Mouse (Mus musculus) midbrain, embryonic 10.5 days (tissue): ENCODE results near the gene Soga1. TPM values are rescaled to one million over a fixed set of nuclear protein-coding genes. Genes with fewer than 3 reads are reported as not detected.

ENCODE experiments used
- DNase-seq: peaks from one replicate; pipeline ENCODE4 v3.0.0-alpha.2; 2017; ENCODE audit warnings: low spot score
- H3K27ac ChIP-seq: fragments of 300-500 bp; sonication (generic); replicated peaks from 2 replicates; pipeline ENCODE4 v1.5.1; 2016; ENCODE audit warnings: mild to moderate bottlenecking
- H3K27me3 ChIP-seq: fragments of 300-500 bp; sonication (generic); 2 replicates; pipeline ENCODE4 v1.6.1; 2016; ENCODE audit warnings: low read depth, mild to moderate bottlenecking; ENCODE audit not compliant: poor library complexity, severe bottlenecking
- H3K36me3 ChIP-seq: fragments of 300-500 bp; sonication (generic); 2 replicates; pipeline ENCODE4 v1.6.1; 2016; ENCODE audit warnings: mild to moderate bottlenecking, moderate library complexity
- H3K4me1 ChIP-seq: fragments of 300-500 bp; sonication (generic); 2 replicates; pipeline ENCODE4 v1.6.1; 2016
- H3K4me3 ChIP-seq: fragments of 300-500 bp; sonication (generic); 2 replicates; pipeline ENCODE4 v1.5.1; 2016; ENCODE audit warnings: mild to moderate bottlenecking, moderate library complexity
- H3K9me3 ChIP-seq: fragments of 300-500 bp; sonication (generic); replicated peaks from 2 replicates; pipeline ENCODE4 v1.6.1; 2016; ENCODE audit warnings: mild to moderate bottlenecking
- WGBS: fragments of 180-500 bp; shearing (Covaris S2); methylation state at CpG from one replicate; pipeline ENCODE4 v1.1.7; 2016; 5-methylcytosine and 5-hydroxymethylcytosine counted together
- polyA plus RNA-seq: library from polyadenylated mRNA; unstranded; fragments of >200 nt; fragmentation: Nextera tagmentation; extraction: Ambion mirVana; gene quantifications from 2 replicates; pipeline ENCODE4 v1.2.1, GENCODE M21; 2016

Soga1 gene
- polyA plus RNA-seq, 1 experiment from 2014 or later, result 3.6 TPM

- peaks cover 78% of the 10 kb centered on the region for H3K36me3 ChIP-seq
- DNase-seq, result no peak
- WGBS, result 77% methylated on average over 14 of the region's 14 CpGs
- no peaks in the 10 kb centered on the region for H3K9me3 ChIP-seq
- H3K4me3 ChIP-seq, result no peak overlapping the region
- no peaks in the 10 kb centered on the region for H3K27me3 ChIP-seq
- H3K27ac ChIP-seq, result peak overlapping the region; percentile 69
- H3K4me1 ChIP-seq, result peaks cover 97% of the 10 kb centered on the region
These were observed 10.2 kb downstream of the Soga1 start for GRCm38 (mm10) chr2:157068701-157069354.

GRCm38 (mm10) chr2:157066731-157067430 is 12.2 kb downstream of the Soga1 start:
- DNase-seq, result no peak
- H3K4me1 ChIP-seq, result peaks cover 91% of the 10 kb centered on the region
- peaks cover 71% of the 10 kb centered on the region for H3K36me3 ChIP-seq
- WGBS, result 92% methylated on average over 7 of the region's 7 CpGs
- no peak overlapping the region for H3K4me3 ChIP-seq
- no peak overlapping the region for H3K27ac ChIP-seq
- no peaks in the 10 kb centered on the region for H3K27me3 ChIP-seq
- no peaks in the 10 kb centered on the region for H3K9me3 ChIP-seq

- WGBS, result 87% methylated on average over 7 of the region's 7 CpGs
- Histone ChIP-seq H3K27me3 (no peaks in the 10 kb centered on the region), H3K9me3 (no peaks in the 10 kb centered on the region), H3K27ac (no peak overlapping the region), H3K4me1 (peaks cover 80% of the 10 kb centered on the region), H3K36me3 (peaks cover 68% of the 10 kb centered on the region), H3K4me3 (no peak overlapping the region)
- DNase-seq, result no peak
These were observed 13.2 kb downstream of the Soga1 start for GRCm38 (mm10) chr2:157065879-157066226.

- H3K9me3 ChIP-seq, result no peaks in the 10 kb centered on the region
- H3K4me3 ChIP-seq, result no peak overlapping the region
- no peaks in the 10 kb centered on the region for H3K27me3 ChIP-seq
- no peak overlapping the region for H3K27ac ChIP-seq
- peaks cover 74% of the 10 kb centered on the region for H3K4me1 ChIP-seq
- DNase-seq, result no peak
- H3K36me3 ChIP-seq, result peaks cover 67% of the 10 kb centered on the region
- WGBS, result 81% methylated on average over 14 of the region's 14 CpGs
These were observed 13.8 kb downstream of the Soga1 start for GRCm38 (mm10) chr2:157064978-157065878.

GRCm38 (mm10) chr2:157064136-157064535 is 14.9 kb downstream of the Soga1 start:
- Histone ChIP-seq H3K36me3 (peaks cover 73% of the 10 kb centered on the region), H3K4me3 (no peak overlapping the region), H3K27me3 (no peaks in the 10 kb centered on the region), H3K4me1 (peaks cover 69% of the 10 kb centered on the region), H3K9me3 (no peaks in the 10 kb centered on the region), H3K27ac (peak overlapping the region; percentile 4; the same call in 1 of the 2 replicates)
- DNase-seq, result no peak
- 84% methylated on average over 7 of the region's 7 CpGs for WGBS

- 90% methylated on average over 4 of the region's 4 CpGs for WGBS
- DNase-seq, result no peak
- peaks cover 72% of the 10 kb centered on the region for H3K36me3 ChIP-seq
- peaks cover 69% of the 10 kb centered on the region for H3K4me1 ChIP-seq
- H3K9me3 ChIP-seq, result no peaks in the 10 kb centered on the region
- H3K4me3 ChIP-seq, result no peak overlapping the region
- H3K27me3 ChIP-seq, result no peaks in the 10 kb centered on the region
- no peak overlapping the region for H3K27ac ChIP-seq
These were observed 15.8 kb downstream of the Soga1 start for GRCm38 (mm10) chr2:157063241-157063700.

- Histone ChIP-seq H3K27ac (no peak overlapping the region), H3K9me3 (no peaks in the 10 kb centered on the region), H3K4me1 (peaks cover 57% of the 10 kb centered on the region), H3K36me3 (peaks cover 73% of the 10 kb centered on the region), H3K4me3 (no peak overlapping the region), H3K27me3 (no peaks in the 10 kb centered on the region)
- no peak for DNase-seq
- 95% methylated on average over 11 of the region's 11 CpGs for WGBS
These were observed 18.3 kb downstream of the Soga1 start for GRCm38 (mm10) chr2:157060557-157061305.

- no peak overlapping the region for H3K4me3 ChIP-seq
- H3K9me3 ChIP-seq, result no peaks in the 10 kb centered on the region
- WGBS, result 94% methylated on average over 14 of the region's 14 CpGs
- no peak overlapping the region for H3K27ac ChIP-seq
- DNase-seq, result no peak
- peaks cover 71% of the 10 kb centered on the region for H3K36me3 ChIP-seq
- H3K27me3 ChIP-seq, result no peaks in the 10 kb centered on the region
- peaks cover 51% of the 10 kb centered on the region for H3K4me1 ChIP-seq
These were observed 19.0 kb downstream of the Soga1 start for GRCm38 (mm10) chr2:157060037-157060436.

GRCm38 (mm10) chr2:157059166-157059565 is 19.9 kb downstream of the Soga1 start:
- H3K36me3 ChIP-seq, result peaks cover 72% of the 10 kb centered on the region
- no peak for DNase-seq
- 55% methylated on average over 8 of the region's 8 CpGs for WGBS
- H3K27ac ChIP-seq, result peak overlapping the region; percentile 90
- no peaks in the 10 kb centered on the region for H3K9me3 ChIP-seq
- H3K27me3 ChIP-seq, result no peaks in the 10 kb centered on the region
- peaks cover 42% of the 10 kb centered on the region for H3K4me1 ChIP-seq
- peak overlapping the region; percentile 42; the same call in 1 of the 2 replicates for H3K4me3 ChIP-seq

- peak overlapping the region; percentile 90 for H3K27ac ChIP-seq
- peak overlapping the region; percentile 42 for H3K4me3 ChIP-seq
- H3K4me1 ChIP-seq, result peaks cover 37% of the 10 kb centered on the region
- peak; percentile 88 for DNase-seq
- H3K9me3 ChIP-seq, result no peaks in the 10 kb centered on the region
- no peaks in the 10 kb centered on the region for H3K27me3 ChIP-seq
- H3K36me3 ChIP-seq, result peaks cover 74% of the 10 kb centered on the region
- 9% methylated on average over 18 of the region's 18 CpGs for WGBS
These were observed 20.6 kb downstream of the Soga1 start for GRCm38 (mm10) chr2:157058342-157058998.

GRCm38 (mm10) chr2:157057758-157058157 is 21.3 kb downstream of the Soga1 start:
- no peaks in the 10 kb centered on the region for H3K27me3 ChIP-seq
- H3K4me1 ChIP-seq, result peaks cover 30% of the 10 kb centered on the region
- no peaks in the 10 kb centered on the region for H3K9me3 ChIP-seq
- WGBS, result 87% methylated on average over 4 of the region's 4 CpGs
- H3K4me3 ChIP-seq, result no peak overlapping the region
- H3K27ac ChIP-seq, result peak overlapping the region; percentile 90
- DNase-seq, result no peak
- peaks cover 74% of the 10 kb centered on the region for H3K36me3 ChIP-seq

GRCm38 (mm10) chr2:157057186-157057585 is 21.9 kb downstream of the Soga1 start:
- Histone ChIP-seq H3K36me3 (peaks cover 76% of the 10 kb centered on the region), H3K4me3 (no peak overlapping the region), H3K27me3 (no peaks in the 10 kb centered on the region), H3K9me3 (no peaks in the 10 kb centered on the region), H3K27ac (peak overlapping the region; percentile 90), H3K4me1 (peaks cover 25% of the 10 kb centered on the region)
- no peak for DNase-seq
- 90% methylated on average over 3 of the region's 3 CpGs for WGBS
